Mouse (Mus musculus) forebrain, embryonic 16.5 days (tissue): ENCODE data around the gene Fads3. TPM values are rescaled to one million over a fixed set of nuclear protein-coding genes. Genes with fewer than 3 reads are reported as not detected.

ENCODE experiments used
- ATAC-seq: fragments of 200-750 bp; cut with Nextera tagmentation; 2 replicates; pipeline ENCODE4 v1.8.0; 2017; ENCODE audit warnings: mild to moderate bottlenecking, moderate library complexity
- H3K27ac ChIP-seq: fragments of 300-500 bp; sonication (generic); 2 replicates; pipeline ENCODE4 v1.5.1; 2014; ENCODE audit warnings: low read length, control low read depth
- H3K27me3 ChIP-seq: fragments of 300-500 bp; sonication (generic); replicated peaks from 2 replicates; pipeline ENCODE4 v1.6.1; 2014; ENCODE audit warnings: low read length; ENCODE audit not compliant: control insufficient read depth, insufficient read depth
- H3K36me3 ChIP-seq: fragments of 300-500 bp; sonication (generic); 2 replicates; pipeline ENCODE4 v1.6.1; 2014; ENCODE audit not compliant: control insufficient read depth, insufficient read depth
- H3K4me1 ChIP-seq: fragments of 300-500 bp; sonication (generic); replicated peaks from 2 replicates; pipeline ENCODE4 v1.6.1; 2014; ENCODE audit warnings: low read length; ENCODE audit not compliant: control insufficient read depth, insufficient read depth
- H3K4me2 ChIP-seq: fragments of 300-500 bp; sonication (generic); 2 replicates; pipeline ENCODE4 v1.6.1; 2014; ENCODE audit warnings: mild to moderate bottlenecking, low read length, control low read depth
- H3K4me3 ChIP-seq: fragments of 300-500 bp; sonication (generic); replicated peaks from 2 replicates; pipeline ENCODE4 v1.5.1; 2014; ENCODE audit warnings: mild to moderate bottlenecking, low read length, control low read depth
- H3K9ac ChIP-seq: fragments of 300-500 bp; sonication (generic); replicated peaks from 2 replicates; pipeline ENCODE4 v1.6.1; 2014; ENCODE audit warnings: low read depth, low read length, control low read depth
- H3K9me3 ChIP-seq: fragments of 300-500 bp; sonication (generic); 2 replicates; pipeline ENCODE4 v1.6.1; 2016; ENCODE audit warnings: low read length; ENCODE audit not compliant: control insufficient read depth
- WGBS: fragments of 180-500 bp; shearing (Covaris S2); extraction: QIAGEN DNeasy Blood & Tissue Kit; methylation state at CpG from one replicate; pipeline ENCODE4 v1.1.7; 2014; 5-methylcytosine and 5-hydroxymethylcytosine counted together
- polyA plus RNA-seq: library from polyadenylated mRNA; unstranded; fragments of >200 nt; fragmentation: Nextera tagmentation; extraction: Ambion mirVana; gene quantifications from 2 replicates; pipeline ENCODE4 v1.2.1, GENCODE M21; 2015

The Fads3 gene
- polyA plus RNA-seq, 1 experiment from 2014 or later: 20.9 TPM

DNA sequence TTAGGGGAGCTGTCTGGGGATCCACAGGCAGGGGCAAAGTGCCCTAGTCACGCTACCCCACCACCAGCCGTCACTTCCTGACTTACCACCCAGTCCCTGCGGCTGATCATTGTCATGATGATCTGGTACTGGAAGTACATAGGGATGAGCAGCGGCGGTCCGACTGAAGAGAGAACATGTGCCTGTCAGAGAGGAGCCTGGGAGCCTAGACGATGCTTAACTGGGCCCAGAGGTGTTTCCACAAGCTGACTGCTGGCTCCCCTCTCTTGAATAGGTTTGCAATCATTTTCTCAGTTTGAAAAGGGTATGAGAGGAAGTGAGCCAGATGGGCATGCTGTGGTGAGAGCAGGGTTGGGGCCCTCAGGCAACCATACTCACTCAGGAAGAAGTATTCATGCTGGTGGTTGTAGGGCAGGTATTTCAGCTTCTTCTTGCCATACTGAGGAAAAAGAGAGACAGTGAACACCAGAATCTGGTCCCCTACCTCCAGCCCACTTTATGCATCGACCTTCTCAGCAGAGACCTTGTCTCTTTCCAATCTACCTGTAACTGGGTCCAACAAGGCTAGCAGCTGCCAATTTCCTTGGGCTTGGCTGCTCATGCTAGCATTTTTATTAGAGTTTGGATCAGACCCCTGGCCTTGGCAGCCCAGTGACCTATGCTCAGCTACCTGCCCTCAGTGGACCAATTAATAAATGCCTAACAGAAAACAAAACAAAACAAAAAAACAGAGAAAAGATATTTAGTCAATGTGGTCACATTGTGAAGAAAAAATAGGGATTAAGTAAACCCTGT lies 29.0 kb downstream of the Fads3 start:
- H3K9ac ChIP-seq: no peak overlapping the region
- no peaks in the 10 kb centered on the region for H3K27me3 ChIP-seq
- H3K4me2 ChIP-seq: no peak overlapping the region
- H3K4me1 ChIP-seq: peaks cover 13% of the 10 kb centered on the region
- no peaks in the 10 kb centered on the region for H3K9me3 ChIP-seq
- peaks cover 62% of the 10 kb centered on the region for H3K36me3 ChIP-seq
- H3K27ac ChIP-seq: peak overlapping the region; percentile 16; the same call in 1 of the 2 replicates
- ATAC-seq: no peak
- no peak overlapping the region for H3K4me3 ChIP-seq
- WGBS: 87% methylated on average over 8 of the region's 8 CpGs

DNA sequence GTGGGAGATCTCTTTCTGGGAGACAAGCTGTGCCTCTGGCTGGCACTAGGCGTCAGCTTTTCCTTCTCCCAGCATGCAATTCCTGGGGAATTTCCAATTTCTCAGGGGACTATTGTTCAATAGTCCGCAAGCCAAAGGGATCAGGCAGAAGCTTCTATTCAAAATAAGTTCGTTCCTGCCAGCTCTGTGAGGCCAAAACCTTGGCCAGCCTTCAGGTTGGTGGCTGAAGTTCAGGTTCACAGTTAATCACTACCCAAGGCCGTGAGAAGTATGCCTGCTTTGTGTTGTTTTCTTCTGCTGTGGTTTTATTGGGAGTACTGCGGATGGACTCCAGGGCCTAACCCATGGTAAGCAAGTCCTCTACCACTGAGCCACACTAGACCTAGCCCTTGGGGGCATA lies 29.8 kb downstream of the Fads3 start:
- Histone ChIP-seq H3K4me2 (no peak overlapping the region), H3K27me3 (no peaks in the 10 kb centered on the region), H3K4me1 (peaks cover 13% of the 10 kb centered on the region), H3K27ac (peak overlapping the region; percentile 60), H3K36me3 (peaks cover 62% of the 10 kb centered on the region), H3K9ac (no peak overlapping the region), H3K9me3 (no peaks in the 10 kb centered on the region), H3K4me3 (no peak overlapping the region)
- 34% methylated on average over 5 of the region's 5 CpGs for whole genome bisulfite sequencing
- ATAC-seq: peak; percentile 45

DNA sequence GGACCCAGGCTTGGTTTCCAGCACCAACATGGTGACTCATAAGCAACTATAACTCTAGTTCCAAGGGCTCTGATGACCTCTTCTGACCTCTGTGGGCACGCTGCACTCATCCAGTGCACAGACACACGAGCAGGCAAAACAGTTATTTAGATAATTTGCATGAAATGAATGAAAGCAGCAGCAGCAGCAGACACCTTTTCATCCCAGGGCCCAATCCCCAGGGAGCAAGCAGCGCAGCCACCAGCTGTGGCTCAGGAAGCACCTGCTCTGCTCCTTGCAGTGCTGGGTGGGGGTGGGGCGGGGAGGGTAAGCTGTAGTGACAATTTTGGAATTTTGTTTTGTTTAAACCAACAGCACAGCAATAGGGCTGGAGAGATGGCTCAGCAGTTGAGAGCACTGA lies 30.5 kb downstream of the Fads3 start:
- Histone ChIP-seq H3K9me3 (no peaks in the 10 kb centered on the region), H3K9ac (no peak overlapping the region), H3K4me2 (no peak overlapping the region), H3K36me3 (peaks cover 64% of the 10 kb centered on the region), H3K4me3 (no peak overlapping the region), H3K27ac (peak overlapping the region; percentile 60), H3K4me1 (peaks cover 13% of the 10 kb centered on the region), H3K27me3 (no peaks in the 10 kb centered on the region)
- ATAC-seq: no peak
- 53% methylated on average over 4 of the region's 4 CpGs for WGBS

DNA sequence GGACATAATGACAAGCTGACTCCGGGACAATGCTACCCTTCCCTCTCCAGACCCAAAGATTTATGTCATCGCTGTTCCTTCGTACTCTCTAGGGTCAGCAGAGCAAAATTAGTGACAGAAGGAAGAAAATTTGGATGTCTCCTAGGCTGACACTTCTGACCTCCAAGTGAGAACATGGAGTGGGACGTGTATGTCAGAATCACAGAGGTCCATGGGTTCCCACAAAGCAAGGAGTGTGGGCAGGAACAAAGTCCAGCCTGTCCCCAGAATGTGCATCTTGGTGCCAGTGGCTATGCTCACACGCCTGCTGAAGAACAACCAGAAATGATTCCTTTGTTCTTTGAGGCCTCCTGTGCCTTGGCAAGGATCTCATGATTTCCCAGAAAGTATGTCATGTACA lies 31.8 kb downstream of the Fads3 start:
- ATAC-seq: no peak
- Histone ChIP-seq H3K4me1 (peaks cover 13% of the 10 kb centered on the region), H3K27me3 (no peaks in the 10 kb centered on the region), H3K36me3 (peaks cover 74% of the 10 kb centered on the region), H3K27ac (no peak overlapping the region), H3K9me3 (no peaks in the 10 kb centered on the region), H3K9ac (no peak overlapping the region), H3K4me3 (no peak overlapping the region), H3K4me2 (no peak overlapping the region)
- 93% methylated on average over 5 of the region's 5 CpGs for WGBS

DNA sequence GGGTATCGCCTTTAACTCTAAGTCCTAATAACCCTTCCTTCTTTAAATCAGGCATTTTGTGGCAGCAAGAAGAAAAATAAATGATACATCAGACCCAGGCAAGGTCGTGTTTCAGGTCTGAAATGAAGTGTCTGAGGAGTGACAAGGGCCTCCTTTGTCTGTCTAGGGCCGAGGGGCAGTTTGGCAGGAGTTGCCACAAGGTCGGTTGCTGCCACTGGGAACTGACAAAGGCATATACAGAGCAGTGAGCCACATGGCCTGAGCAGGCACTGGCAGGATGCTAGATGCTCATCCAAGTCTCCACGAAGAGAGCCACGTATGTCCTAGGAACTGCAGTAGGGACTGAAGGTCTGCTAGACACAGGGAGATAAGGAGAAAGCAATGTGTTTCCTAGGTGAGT lies 37.0 kb downstream of the Fads3 start:
- H3K36me3 ChIP-seq: peaks cover 74% of the 10 kb centered on the region
- WGBS: 72% methylated on average over 6 of the region's 6 CpGs
- no peak for ATAC-seq
- H3K27me3 ChIP-seq: no peaks in the 10 kb centered on the region
- no peak overlapping the region for H3K9ac ChIP-seq
- H3K4me2 ChIP-seq: no peak overlapping the region
- no peaks in the 10 kb centered on the region for H3K4me1 ChIP-seq
- no peaks in the 10 kb centered on the region for H3K9me3 ChIP-seq
- H3K27ac ChIP-seq: no peak overlapping the region
- no peak overlapping the region for H3K4me3 ChIP-seq

DNA sequence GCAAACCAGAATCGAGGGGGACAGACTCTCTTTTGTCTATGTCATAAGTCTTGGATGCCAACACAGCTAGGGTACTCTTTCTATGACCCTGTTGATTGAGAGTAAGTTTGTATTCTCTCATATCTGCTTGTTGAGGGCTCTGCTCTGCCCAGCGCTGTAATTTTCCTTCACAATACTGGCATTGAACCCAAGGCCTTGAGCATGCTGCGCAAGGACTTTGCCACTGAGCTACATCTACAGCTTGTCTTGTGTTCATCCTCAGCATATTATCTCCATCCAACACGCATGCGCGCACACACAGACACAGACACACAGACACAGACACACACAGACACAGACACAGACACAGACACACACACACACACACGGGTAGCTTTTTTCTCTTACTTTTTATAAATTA lies 39.0 kb downstream of the Fads3 start:
- Histone ChIP-seq H3K4me1 (no peaks in the 10 kb centered on the region), H3K9ac (no peak overlapping the region), H3K4me3 (no peak overlapping the region), H3K27me3 (no peaks in the 10 kb centered on the region), H3K36me3 (peaks cover 55% of the 10 kb centered on the region), H3K9me3 (no peaks in the 10 kb centered on the region), H3K27ac (no peak overlapping the region), H3K4me2 (no peak overlapping the region)
- WGBS: 97% methylated on average over 7 of the region's 7 CpGs
- ATAC-seq: no peak

DNA sequence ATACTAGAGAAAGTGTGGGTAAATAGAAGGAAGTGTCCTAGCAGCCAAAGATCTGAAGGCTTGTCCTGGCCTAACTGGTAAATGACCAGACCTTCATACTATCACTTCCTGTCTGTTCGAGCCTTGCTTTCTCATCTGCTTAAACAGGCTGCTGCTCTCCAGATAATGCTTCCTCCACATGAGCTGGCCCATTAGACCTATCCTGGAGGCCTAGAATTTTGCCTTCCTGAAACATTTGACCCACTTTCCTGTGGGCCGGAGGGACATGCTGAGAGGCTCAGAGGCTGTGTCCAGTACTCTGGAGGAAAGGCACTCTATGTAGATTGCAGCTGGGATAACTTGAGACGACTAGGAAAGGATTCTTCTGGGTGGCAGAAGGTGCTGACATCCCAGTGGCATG lies 40.7 kb downstream of the Fads3 start:
- Histone ChIP-seq H3K4me3 (no peak overlapping the region), H3K4me1 (no peaks in the 10 kb centered on the region), H3K4me2 (no peak overlapping the region), H3K9ac (no peak overlapping the region), H3K36me3 (peaks cover 45% of the 10 kb centered on the region), H3K27ac (no peak overlapping the region), H3K9me3 (no peaks in the 10 kb centered on the region), H3K27me3 (no peaks in the 10 kb centered on the region)
- 91% methylated on average over 3 of the region's 3 CpGs for WGBS
- ATAC-seq: no peak

DNA sequence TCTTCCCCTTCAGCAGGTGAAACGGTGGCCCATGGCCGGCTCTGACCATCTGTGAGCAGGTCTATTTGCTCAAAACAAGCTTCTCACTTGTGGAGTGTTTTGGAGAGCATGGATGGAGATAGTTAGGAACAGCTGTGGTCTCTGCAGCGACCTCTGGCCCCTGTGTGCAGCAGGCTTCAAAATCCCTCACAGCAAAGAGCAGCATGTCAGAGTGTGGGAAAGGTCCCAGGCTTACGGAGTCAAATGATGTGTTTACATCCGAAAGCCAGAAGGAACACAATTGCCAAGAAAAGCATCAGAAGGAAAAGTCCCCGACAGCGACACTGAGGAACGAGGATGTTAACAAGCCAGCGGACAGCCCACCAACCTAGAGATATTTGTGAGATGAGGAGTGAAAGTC lies 44.1 kb downstream of the Fads3 start:
- Histone ChIP-seq H3K27ac (no peak overlapping the region), H3K4me3 (no peak overlapping the region), H3K4me1 (no peaks in the 10 kb centered on the region), H3K4me2 (no peak overlapping the region), H3K9ac (no peak overlapping the region), H3K36me3 (peaks cover 40% of the 10 kb centered on the region), H3K27me3 (no peaks in the 10 kb centered on the region), H3K9me3 (no peaks in the 10 kb centered on the region)
- no peak for ATAC-seq
- 88% methylated on average over 9 of the region's 9 CpGs for WGBS

DNA sequence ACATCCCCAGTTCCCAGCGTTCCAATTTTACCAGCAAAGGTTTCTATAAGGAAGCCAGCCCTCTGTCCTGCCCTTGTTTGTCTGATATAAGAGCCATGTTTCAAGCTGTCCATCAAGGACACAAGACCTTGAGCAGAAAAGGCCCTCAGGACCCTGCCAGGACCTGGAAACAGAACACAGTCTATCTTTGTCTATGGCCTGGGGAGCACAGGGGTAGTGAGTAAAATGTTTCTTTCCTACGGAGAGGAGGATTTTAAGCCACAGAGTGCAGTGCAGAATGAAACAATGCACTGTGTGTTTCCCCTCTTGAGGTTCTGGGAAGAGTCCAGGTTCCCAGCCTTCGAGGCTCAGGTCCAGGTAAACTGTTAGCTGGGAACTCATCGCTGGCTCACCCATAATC lies 45.6 kb downstream of the Fads3 start:
- H3K27me3 ChIP-seq: no peaks in the 10 kb centered on the region
- peaks cover 41% of the 10 kb centered on the region for H3K36me3 ChIP-seq
- WGBS: 83% methylated on average over 4 of the region's 4 CpGs
- no peak for ATAC-seq
- H3K27ac ChIP-seq: no peak overlapping the region
- no peaks in the 10 kb centered on the region for H3K4me1 ChIP-seq
- H3K4me3 ChIP-seq: no peak overlapping the region
- H3K9ac ChIP-seq: no peak overlapping the region
- no peaks in the 10 kb centered on the region for H3K9me3 ChIP-seq
- H3K4me2 ChIP-seq: no peak overlapping the region

DNA sequence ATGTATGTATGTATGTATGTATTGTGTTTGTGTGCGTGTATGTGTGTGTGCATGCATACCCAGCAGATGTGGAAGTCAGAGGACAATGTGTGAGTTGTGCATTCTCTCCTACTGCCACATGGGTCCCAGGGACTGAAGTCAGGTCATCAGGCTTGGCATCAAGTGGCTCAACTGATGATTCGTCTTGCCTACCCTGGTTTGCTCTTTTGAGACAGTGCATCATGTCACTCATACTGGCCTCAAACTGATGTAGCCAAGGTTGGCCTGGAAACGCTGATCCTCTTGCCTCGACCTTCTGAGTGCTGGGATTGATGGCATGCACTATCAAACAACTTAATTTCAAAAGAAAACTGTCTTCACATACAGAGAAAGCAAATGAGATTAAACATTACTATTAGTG lies 52.5 kb downstream of the Fads3 start:
- Histone ChIP-seq H3K27me3 (no peaks in the 10 kb centered on the region), H3K4me3 (no peak overlapping the region), H3K27ac (no peak overlapping the region), H3K9ac (no peak overlapping the region), H3K4me1 (peaks cover 44% of the 10 kb centered on the region), H3K4me2 (no peak overlapping the region), H3K36me3 (peaks cover 23% of the 10 kb centered on the region), H3K9me3 (no peaks in the 10 kb centered on the region)
- ATAC-seq: no peak
- 88% methylated on average over 4 of the region's 4 CpGs for WGBS
